Mouse (Mus musculus) E14TG2a.4 (cell line): ENCODE results near the gene Kif1a.
A peak's percentile ranks its signal among the peaks of the same experiment; 100 is the strongest.

Experiments used
- H3K27me3 ChIP-seq: 2 replicates; pipeline ENCODE4 v1.6.1; 2014; ENCODE audit warnings: low read length, control low read depth; ENCODE audit not compliant: insufficient read depth
- H3K36me3 ChIP-seq: 2 replicates; pipeline ENCODE4 v1.6.1; 2014; ENCODE audit warnings: low read length, control low read depth; ENCODE audit not compliant: insufficient read depth
- H3K4me1 ChIP-seq: replicated peaks from 2 replicates; pipeline ENCODE4 v1.6.1; 2014; ENCODE audit warnings: low read depth, low read length, control low read depth
- H3K4me3 ChIP-seq: replicated peaks from 2 replicates; pipeline ENCODE4 v1.5.1; 2014; ENCODE audit warnings: mild to moderate bottlenecking, low read length
- H3K9me3 ChIP-seq: 2 replicates; pipeline ENCODE4 v1.6.1; 2014; ENCODE audit warnings: low read length, control low read depth
- CTCF ChIP-seq: conservative IDR thresholded peaks from 2 replicates; pipeline ENCODE4 v1.5.1; 2014; ENCODE audit warnings: low read length
- NANOG ChIP-seq: IDR thresholded peaks from 2 replicates; pipeline ENCODE4 v1.6.1; 2014; ENCODE audit warnings: borderline replicate concordance, low read length, mixed read lengths
- POU5F1 ChIP-seq: IDR thresholded peaks from 2 replicates; pipeline ENCODE4 v1.6.1; 2014; ENCODE audit warnings: low read length, borderline replicate concordance

The Kif1a gene

GRCm38 (mm10) chr1:93080930-93081589 lies 20.7 kb downstream of the Kif1a start:
- Histone ChIP-seq H3K27me3 (no peaks in the 10 kb centered on the region), H3K36me3 (no peaks in the 10 kb centered on the region), H3K9me3 (no peaks in the 10 kb centered on the region), H3K4me3 (no peak overlapping the region), H3K4me1 (peaks cover 12% of the 10 kb centered on the region)
- TF ChIP-seq POU5F1: no peak
- no peak for TF ChIP-seq NANOG
- peak; percentile 87 for TF ChIP-seq CTCF

- no peaks in the 10 kb centered on the region for H3K9me3 ChIP-seq
- no peaks in the 10 kb centered on the region for H3K27me3 ChIP-seq
- H3K4me3 ChIP-seq: no peak overlapping the region
- H3K4me1 ChIP-seq: peaks cover 12% of the 10 kb centered on the region
- TF ChIP-seq NANOG (no peak), CTCF (no peak)
- H3K36me3 ChIP-seq: no peaks in the 10 kb centered on the region
These were observed 22.1 kb downstream of the Kif1a start for GRCm38 (mm10) chr1:93079602-93080001.

- H3K4me3 ChIP-seq: no peak overlapping the region
- no peaks in the 10 kb centered on the region for H3K36me3 ChIP-seq
- no peaks in the 10 kb centered on the region for H3K4me1 ChIP-seq
- no peak for TF ChIP-seq CTCF
- no peak for TF ChIP-seq NANOG
- no peak for TF ChIP-seq POU5F1
- peaks cover 47% of the 10 kb centered on the region for H3K27me3 ChIP-seq
- H3K9me3 ChIP-seq: no peaks in the 10 kb centered on the region
These were observed 29.4 kb downstream of the Kif1a start for GRCm38 (mm10) chr1:93072279-93072865.

GRCm38 (mm10) chr1:93071487-93071971 lies 30.2 kb downstream of the Kif1a start:
- TF ChIP-seq POU5F1 (no peak), NANOG (no peak), CTCF (no peak)
- Histone ChIP-seq H3K36me3 (no peaks in the 10 kb centered on the region), H3K4me1 (no peaks in the 10 kb centered on the region), H3K27me3 (peaks cover 47% of the 10 kb centered on the region), H3K9me3 (no peaks in the 10 kb centered on the region), H3K4me3 (no peak overlapping the region)

- Histone ChIP-seq H3K9me3 (no peaks in the 10 kb centered on the region), H3K4me1 (no peaks in the 10 kb centered on the region), H3K4me3 (no peak overlapping the region), H3K27me3 (peaks cover 51% of the 10 kb centered on the region), H3K36me3 (no peaks in the 10 kb centered on the region)
- TF ChIP-seq POU5F1 (no peak), NANOG (no peak), CTCF (no peak)
These were observed 30.9 kb downstream of the Kif1a start for GRCm38 (mm10) chr1:93070881-93071280.

- Histone ChIP-seq H3K9me3 (no peaks in the 10 kb centered on the region), H3K4me1 (no peaks in the 10 kb centered on the region), H3K4me3 (no peak overlapping the region), H3K27me3 (peaks cover 68% of the 10 kb centered on the region), H3K36me3 (no peaks in the 10 kb centered on the region)
- no peak for TF ChIP-seq POU5F1
- no peak for TF ChIP-seq NANOG
- no peak for TF ChIP-seq CTCF
These were observed 33.2 kb downstream of the Kif1a start for GRCm38 (mm10) chr1:93068553-93068952.

GRCm38 (mm10) chr1:93065654-93066053 lies 36.1 kb downstream of the Kif1a start:
- Histone ChIP-seq H3K4me1 (no peaks in the 10 kb centered on the region), H3K4me3 (no peak overlapping the region)
- TF ChIP-seq POU5F1 (no peak), CTCF (no peak), NANOG (no peak)

GRCm38 (mm10) chr1:93063694-93064093 lies 38.1 kb downstream of the Kif1a start:
- no peak overlapping the region for H3K4me3 ChIP-seq
- TF ChIP-seq CTCF: no peak
- no peak for TF ChIP-seq POU5F1
- TF ChIP-seq NANOG: no peak
- no peaks in the 10 kb centered on the region for H3K36me3 ChIP-seq

More at GRCm38 (mm10) chr1:93065654-93066053, 36.1 kb downstream of the Kif1a start:
- H3K9me3 ChIP-seq: no peaks in the 10 kb centered on the region
- peaks cover 49% of the 10 kb centered on the region for H3K27me3 ChIP-seq
- H3K36me3 ChIP-seq: no peaks in the 10 kb centered on the region

More at GRCm38 (mm10) chr1:93063694-93064093, 38.1 kb downstream of the Kif1a start:
- peaks cover 37% of the 10 kb centered on the region for H3K27me3 ChIP-seq
- no peaks in the 10 kb centered on the region for H3K4me1 ChIP-seq
- no peaks in the 10 kb centered on the region for H3K9me3 ChIP-seq
